Mouse (Mus musculus): ENCODE data around the gene Cttnbp2. TPM values are rescaled to one million over a fixed set of nuclear protein-coding genes. Genes with fewer than 3 reads are reported as not detected.

Cttnbp2 gene
- polyA plus RNA-seq, 1 experiment from 2014 or later, result 21.7 TPM

DNA sequence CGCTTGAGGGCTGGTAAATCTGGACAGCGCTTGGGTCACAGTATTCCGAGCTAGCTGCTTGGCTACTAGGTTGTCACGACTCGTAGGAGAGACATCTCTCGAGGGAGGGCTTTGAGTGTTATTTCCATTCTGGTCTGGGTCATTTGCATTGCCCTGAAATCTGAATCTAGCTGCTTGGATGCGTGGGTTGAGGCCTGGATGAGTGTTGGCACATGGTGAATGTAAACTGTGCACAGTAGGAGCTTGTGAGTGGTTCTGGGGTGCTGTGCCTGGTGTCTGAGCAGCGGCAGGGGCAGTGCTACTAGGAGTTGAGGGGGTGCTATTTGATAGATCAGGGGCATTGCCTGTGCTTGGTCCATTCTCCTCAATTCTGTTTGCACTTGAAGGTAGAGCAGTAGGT lies 80.3 kb downstream of the Cttnbp2 start:
- H3K9ac ChIP-seq (ENCODE audit: low read length), result no peak overlapping the region
- no peaks in the 10 kb centered on the region for H3K9me3 ChIP-seq (ENCODE audit: control insufficient read depth, low read length)
- ATAC-seq (replicated peaks; ENCODE audit: low FRiP score) (no peak), DNase-seq (ENCODE audit: low spot score) (no peak)
- H3K4me3 ChIP-seq (ENCODE audit: low read depth, low read length), result no peak overlapping the region
- H3K4me1 ChIP-seq (replicated peaks; ENCODE audit: control insufficient read depth, insufficient read depth, low read length), result no peaks in the 10 kb centered on the region
- 86% methylated on average over 8 of the region's 8 CpGs for WGBS
- no peaks in the 10 kb centered on the region for H3K36me3 ChIP-seq (ENCODE audit: control insufficient read depth, insufficient read depth, low read length)
- no peaks in the 10 kb centered on the region for H3K27me3 ChIP-seq (ENCODE audit: control insufficient read depth, insufficient read depth, low read length)
- no peak overlapping the region for H3K27ac ChIP-seq (ENCODE audit: low read depth, low read length)
- H3K4me2 ChIP-seq (ENCODE audit: low read depth, low read length, severe bottlenecking), result no peak overlapping the region

- no peaks in the 10 kb centered on the region for H3K4me1 ChIP-seq (replicated peaks; ENCODE audit: control insufficient read depth, insufficient read depth, low read length)
- H3K4me2 ChIP-seq (ENCODE audit: low read depth, low read length, severe bottlenecking), result no peak overlapping the region
- ATAC-seq (replicated peaks; ENCODE audit: low FRiP score), result no peak
These were observed 82.3 kb downstream of the Cttnbp2 start for GRCm38 (mm10) chr6:18432362-18432761.

DNA sequence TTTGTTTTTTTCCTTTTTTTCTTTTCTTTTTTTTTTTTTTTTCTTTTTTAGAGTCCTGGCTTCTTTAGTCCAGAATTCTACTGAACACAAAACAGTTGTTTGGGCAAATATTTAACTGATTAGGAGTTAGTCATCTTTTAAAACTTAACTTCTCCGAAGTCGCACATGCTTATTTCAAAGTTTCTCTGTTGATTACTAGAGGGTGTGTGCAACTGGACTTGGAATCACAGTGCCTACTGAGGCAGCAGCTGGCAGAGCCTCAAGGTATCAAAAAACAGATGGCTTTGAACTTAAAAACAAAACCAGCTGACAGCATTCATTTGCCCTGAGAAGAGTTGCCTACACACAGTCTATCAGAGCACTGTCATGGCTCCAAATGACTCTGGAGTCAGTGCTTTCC lies 82.8 kb downstream of the Cttnbp2 start:
- H3K9ac ChIP-seq (ENCODE audit: low read length), result no peak overlapping the region
- 88% methylated on average over 2 of the region's 2 CpGs for WGBS

More at GRCm38 (mm10) chr6:18432362-18432761, 82.3 kb downstream of the Cttnbp2 start:
- no peaks in the 10 kb centered on the region for H3K27me3 ChIP-seq (ENCODE audit: control insufficient read depth, insufficient read depth, low read length)
- WGBS, result 85% methylated on average over 3 of the region's 3 CpGs
- no peak overlapping the region for H3K27ac ChIP-seq (ENCODE audit: low read depth, low read length)
- H3K9me3 ChIP-seq (ENCODE audit: control insufficient read depth, low read length), result no peaks in the 10 kb centered on the region
- DNase-seq (ENCODE audit: low spot score), result no peak
- H3K4me3 ChIP-seq (ENCODE audit: low read depth, low read length), result no peak overlapping the region
- no peak overlapping the region for H3K9ac ChIP-seq (ENCODE audit: low read length)
- no peaks in the 10 kb centered on the region for H3K36me3 ChIP-seq (ENCODE audit: control insufficient read depth, insufficient read depth, low read length)

DNA sequence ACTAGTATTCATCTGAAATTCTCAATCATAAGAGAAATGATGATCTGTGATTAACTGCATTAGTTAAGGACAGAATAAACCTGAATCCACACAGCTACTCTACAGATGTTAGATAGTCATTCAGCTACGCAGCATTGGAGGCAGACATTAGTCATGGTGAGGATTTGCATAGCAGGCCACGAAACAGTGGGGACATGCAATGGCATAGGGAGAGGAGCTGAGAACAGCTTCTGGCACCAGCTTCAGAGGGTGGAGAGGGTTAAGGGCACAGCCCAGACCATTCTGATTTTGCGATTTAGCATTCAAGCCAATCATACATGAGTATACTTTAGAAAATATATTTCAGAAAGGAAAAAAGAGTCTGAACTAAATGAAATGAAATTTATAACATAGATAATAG lies 84.6 kb downstream of the Cttnbp2 start:
- no peaks in the 10 kb centered on the region for H3K9me3 ChIP-seq (ENCODE audit: control insufficient read depth, low read length)
- no peaks in the 10 kb centered on the region for H3K4me1 ChIP-seq (replicated peaks; ENCODE audit: control insufficient read depth, insufficient read depth, low read length)
- 78% methylated on average over 3 of the region's 3 CpGs for WGBS
- no peak overlapping the region for H3K4me2 ChIP-seq (ENCODE audit: low read depth, low read length, severe bottlenecking)
- H3K9ac ChIP-seq (ENCODE audit: low read length), result no peak overlapping the region
- no peak overlapping the region for H3K4me3 ChIP-seq (ENCODE audit: low read depth, low read length)
- DNase-seq (ENCODE audit: low spot score), result no peak
- H3K36me3 ChIP-seq (ENCODE audit: control insufficient read depth, insufficient read depth, low read length), result no peaks in the 10 kb centered on the region
- no peak overlapping the region for H3K27ac ChIP-seq (ENCODE audit: low read depth, low read length)
- no peak for ATAC-seq (replicated peaks; ENCODE audit: low FRiP score)
- H3K27me3 ChIP-seq (ENCODE audit: control insufficient read depth, insufficient read depth, low read length), result no peaks in the 10 kb centered on the region

More for the DNA sequence above, 82.8 kb downstream of the Cttnbp2 start:
- no peaks in the 10 kb centered on the region for H3K4me1 ChIP-seq (replicated peaks; ENCODE audit: control insufficient read depth, insufficient read depth, low read length)
- no peaks in the 10 kb centered on the region for H3K36me3 ChIP-seq (ENCODE audit: control insufficient read depth, insufficient read depth, low read length)
- DNase-seq (ENCODE audit: low spot score) (no peak), ATAC-seq (replicated peaks; ENCODE audit: low FRiP score) (no peak)
- H3K9me3 ChIP-seq (ENCODE audit: control insufficient read depth, low read length), result no peaks in the 10 kb centered on the region
- no peak overlapping the region for H3K27ac ChIP-seq (ENCODE audit: low read depth, low read length)
- no peak overlapping the region for H3K4me2 ChIP-seq (ENCODE audit: low read depth, low read length, severe bottlenecking)
- no peaks in the 10 kb centered on the region for H3K27me3 ChIP-seq (ENCODE audit: control insufficient read depth, insufficient read depth, low read length)
- no peak overlapping the region for H3K4me3 ChIP-seq (ENCODE audit: low read depth, low read length)

DNA sequence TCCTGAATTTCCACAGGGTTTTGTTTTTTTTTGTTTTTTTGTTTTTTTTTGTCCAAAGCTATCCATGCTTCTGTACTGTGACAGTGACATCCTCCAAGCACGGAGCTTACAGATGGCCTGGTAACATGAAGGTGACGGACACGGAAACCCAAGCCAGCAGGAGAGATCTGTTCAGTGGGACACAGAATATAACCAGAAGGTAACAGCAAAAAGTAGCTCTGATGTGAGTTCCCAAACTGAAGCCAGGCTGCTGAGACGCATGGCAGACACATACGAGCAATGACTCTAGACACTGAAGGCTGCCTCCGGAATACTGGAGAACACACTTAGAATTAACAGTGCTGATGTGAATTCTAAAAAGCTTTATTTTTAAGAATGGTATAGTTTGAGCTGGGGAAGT lies 89.8 kb downstream of the Cttnbp2 start:
- Histone ChIP-seq H3K27ac (ENCODE audit: low read depth, low read length) (no peak overlapping the region), H3K36me3 (ENCODE audit: control insufficient read depth, insufficient read depth, low read length) (no peaks in the 10 kb centered on the region), H3K27me3 (ENCODE audit: control insufficient read depth, insufficient read depth, low read length) (no peaks in the 10 kb centered on the region), H3K9me3 (ENCODE audit: control insufficient read depth, low read length) (no peaks in the 10 kb centered on the region), H3K4me2 (ENCODE audit: low read depth, low read length, severe bottlenecking) (no peak overlapping the region), H3K4me3 (ENCODE audit: low read depth, low read length) (no peak overlapping the region), H3K9ac (ENCODE audit: low read length) (no peak overlapping the region), H3K4me1 (replicated peaks; ENCODE audit: control insufficient read depth, insufficient read depth, low read length) (0 out of 2 replicates have a peak, but pooled peaks cover 2% of the 10 kb centered on the region)
- ATAC-seq (replicated peaks; ENCODE audit: low FRiP score) (no peak), DNase-seq (ENCODE audit: low spot score) (no peak)
- 96% methylated on average over 6 of the region's 6 CpGs for WGBS

DNA sequence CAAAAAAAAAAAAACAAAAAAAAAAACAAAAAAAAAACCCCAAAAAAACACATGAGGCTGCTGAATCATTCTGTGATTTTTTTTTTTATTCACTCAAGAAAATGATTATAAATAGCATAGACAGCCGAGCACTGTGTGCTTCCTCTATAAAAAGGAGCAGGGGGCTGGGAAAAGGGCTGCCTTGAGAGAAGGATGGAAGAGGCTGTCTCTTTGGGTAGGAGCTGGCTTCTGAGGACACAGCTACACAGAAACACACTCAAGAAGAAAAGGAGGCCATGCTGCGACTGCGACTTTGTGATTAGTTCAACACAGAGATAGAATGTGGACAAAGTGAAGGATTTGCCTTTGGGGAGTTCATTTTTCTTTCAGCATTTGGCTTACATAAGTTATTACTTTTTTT lies 90.3 kb downstream of the Cttnbp2 start:
- no peak overlapping the region for H3K9ac ChIP-seq (ENCODE audit: low read length)
- H3K4me2 ChIP-seq (ENCODE audit: low read depth, low read length, severe bottlenecking), result no peak overlapping the region
- 0 out of 2 replicates have a peak, but pooled peaks cover 2% of the 10 kb centered on the region for H3K4me1 ChIP-seq (replicated peaks; ENCODE audit: control insufficient read depth, insufficient read depth, low read length)
- DNase-seq (ENCODE audit: low spot score) (no peak), ATAC-seq (replicated peaks; ENCODE audit: low FRiP score) (no peak)
- no peaks in the 10 kb centered on the region for H3K27me3 ChIP-seq (ENCODE audit: control insufficient read depth, insufficient read depth, low read length)
- no peak overlapping the region for H3K27ac ChIP-seq (ENCODE audit: low read depth, low read length)
- 77% methylated on average over 3 of the region's 3 CpGs for WGBS
- H3K4me3 ChIP-seq (ENCODE audit: low read depth, low read length), result no peak overlapping the region
- H3K9me3 ChIP-seq (ENCODE audit: control insufficient read depth, low read length), result no peaks in the 10 kb centered on the region
- no peaks in the 10 kb centered on the region for H3K36me3 ChIP-seq (ENCODE audit: control insufficient read depth, insufficient read depth, low read length)

DNA sequence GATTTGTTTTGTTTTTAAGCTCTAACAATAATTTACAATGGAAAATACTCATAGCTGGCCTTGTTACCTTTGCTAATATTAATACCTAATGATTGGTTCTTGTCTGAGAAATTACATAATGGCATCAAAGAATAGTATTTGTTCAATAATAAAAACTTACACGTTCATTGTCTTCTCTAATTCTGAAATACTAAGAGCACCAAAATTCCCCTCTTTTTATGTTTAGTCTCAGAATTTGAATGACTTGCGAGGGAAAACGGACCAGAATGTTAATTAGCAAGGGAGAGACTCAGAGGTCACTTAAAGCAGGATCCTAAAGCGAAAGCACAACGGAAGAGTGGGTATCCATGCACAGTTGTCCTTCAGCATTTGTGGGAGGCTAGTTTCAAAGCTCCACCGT lies 91.5 kb downstream of the Cttnbp2 start:
- no peak for DNase-seq (ENCODE audit: low spot score)
- H3K9me3 ChIP-seq (ENCODE audit: control insufficient read depth, low read length), result no peaks in the 10 kb centered on the region
- H3K36me3 ChIP-seq (ENCODE audit: control insufficient read depth, insufficient read depth, low read length), result no peaks in the 10 kb centered on the region
- H3K4me1 ChIP-seq (replicated peaks; ENCODE audit: control insufficient read depth, insufficient read depth, low read length), result 0 out of 2 replicates have a peak, but pooled peaks cover 2% of the 10 kb centered on the region
- no peaks in the 10 kb centered on the region for H3K27me3 ChIP-seq (ENCODE audit: control insufficient read depth, insufficient read depth, low read length)
- no peak overlapping the region for H3K9ac ChIP-seq (ENCODE audit: low read length)
- WGBS, result 70% methylated on average over 6 of the region's 6 CpGs
- H3K27ac ChIP-seq (ENCODE audit: low read depth, low read length), result no peak overlapping the region
- no peak for ATAC-seq (replicated peaks; ENCODE audit: low FRiP score)
- no peak overlapping the region for H3K4me3 ChIP-seq (ENCODE audit: low read depth, low read length)
- H3K4me2 ChIP-seq (ENCODE audit: low read depth, low read length, severe bottlenecking), result no peak overlapping the region

GRCm38 (mm10) chr6:18421561-18421960 lies 93.1 kb downstream of the Cttnbp2 start:
- Histone ChIP-seq H3K27ac (ENCODE audit: low read depth, low read length) (no peak overlapping the region), H3K4me2 (ENCODE audit: low read depth, low read length, severe bottlenecking) (no peak overlapping the region), H3K36me3 (ENCODE audit: control insufficient read depth, insufficient read depth, low read length) (no peaks in the 10 kb centered on the region), H3K27me3 (ENCODE audit: control insufficient read depth, insufficient read depth, low read length) (no peaks in the 10 kb centered on the region), H3K9me3 (ENCODE audit: control insufficient read depth, low read length) (no peaks in the 10 kb centered on the region), H3K9ac (ENCODE audit: low read length) (no peak overlapping the region), H3K4me3 (ENCODE audit: low read depth, low read length) (no peak overlapping the region), H3K4me1 (replicated peaks; ENCODE audit: control insufficient read depth, insufficient read depth, low read length) (0 out of 2 replicates have a peak, but pooled peaks cover 2% of the 10 kb centered on the region)
- WGBS, result 43% methylated on average over 2 of the region's 2 CpGs
- no peak for DNase-seq (ENCODE audit: low spot score)
- ATAC-seq (replicated peaks; ENCODE audit: low FRiP score), result no peak

GRCm38 (mm10) chr6:18420660-18421059 lies 94.0 kb downstream of the Cttnbp2 start:
- Histone ChIP-seq H3K27me3 (ENCODE audit: control insufficient read depth, insufficient read depth, low read length) (no peaks in the 10 kb centered on the region), H3K27ac (ENCODE audit: low read depth, low read length) (no peak overlapping the region), H3K36me3 (ENCODE audit: control insufficient read depth, insufficient read depth, low read length) (no peaks in the 10 kb centered on the region), H3K9me3 (ENCODE audit: control insufficient read depth, low read length) (no peaks in the 10 kb centered on the region), H3K4me3 (ENCODE audit: low read depth, low read length) (no peak overlapping the region), H3K4me1 (replicated peaks; ENCODE audit: control insufficient read depth, insufficient read depth, low read length) (0 out of 2 replicates have a peak, but pooled peaks cover 2% of the 10 kb centered on the region), H3K4me2 (ENCODE audit: low read depth, low read length, severe bottlenecking) (no peak overlapping the region), H3K9ac (ENCODE audit: low read length) (no peak overlapping the region)
- no peak for ATAC-seq (replicated peaks; ENCODE audit: low FRiP score)
- no peak for DNase-seq (ENCODE audit: low spot score)
- WGBS, result 59% methylated on average over 9 of the region's 9 CpGs
